Mouse (Mus musculus) megakaryocyte, embryonic 14.5 days (primary cell): ENCODE results near the gene St6galnac3. TPM values are rescaled to one million over a fixed set of nuclear protein-coding genes. Genes with fewer than 3 reads are reported as not detected.

ENCODE experiments used
- H3K27me3 ChIP-seq: replicated peaks from 2 replicates; pipeline ENCODE3; 2012; ENCODE audit warnings: inconsistent platforms
- H3K36me3 ChIP-seq: replicated peaks from 2 replicates; pipeline ENCODE3; 2012; ENCODE audit warnings: low read length, inconsistent platforms, mixed read lengths
- H3K4me1 ChIP-seq: 2 replicates; pipeline ENCODE4 v1.6.1; 2012; ENCODE audit warnings: inconsistent platforms
- H3K4me3 ChIP-seq: replicated peaks from 2 replicates; pipeline ENCODE3; 2012; ENCODE audit warnings: moderate library complexity, mild to moderate bottlenecking, inconsistent platforms
- H3K9me3 ChIP-seq: 2 replicates; pipeline ENCODE4 v1.6.1; 2012; ENCODE audit warnings: inconsistent platforms
- FLI1 ChIP-seq: IDR thresholded peaks from 2 replicates; pipeline ENCODE4 v1.6.1; 2012; ENCODE audit warnings: low read length, inconsistent platforms, mixed read lengths
- GATA1 ChIP-seq: IDR thresholded peaks from 3 replicates; pipeline ENCODE4 v1.6.1; 2012; ENCODE audit warnings: mixed read lengths, low read length, inconsistent platforms, borderline replicate concordance
- polyA plus RNA-seq: library from polyadenylated mRNA; stranded (reverse); fragments of >175 nt; gene quantifications from 2 replicates; pipeline ENCODE4 v1.2.3, GENCODE M21; 2012; ENCODE audit warnings: low replicate concordance; ENCODE audit not compliant: insufficient read depth

Gene St6galnac3
- polyA plus RNA-seq, 1 experiment: 0.04 TPM

DNA sequence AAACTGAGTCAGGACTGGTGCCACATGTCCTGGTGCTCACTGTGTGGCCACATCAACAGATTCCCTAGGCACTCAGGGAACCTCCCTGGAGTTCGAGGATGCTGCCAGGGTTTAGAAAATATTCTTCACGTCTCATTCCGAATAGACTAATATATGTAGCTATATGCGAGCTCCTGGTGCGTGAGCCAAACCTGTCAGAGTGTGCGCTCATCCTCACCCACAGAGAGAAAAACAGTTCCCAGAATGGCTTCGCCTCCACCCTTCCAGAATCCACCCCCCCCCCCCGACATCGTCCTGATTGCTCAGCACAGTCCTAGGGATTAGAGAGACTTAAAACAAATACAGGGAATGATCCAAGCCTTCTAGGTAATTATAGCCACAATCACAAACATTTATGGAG, 283.6 kb downstream of the St6galnac3 start:
- no peaks in the 10 kb centered on the region for H3K27me3 ChIP-seq
- no peak overlapping the region for H3K4me3 ChIP-seq
- no peaks in the 10 kb centered on the region for H3K4me1 ChIP-seq
- peaks cover 19% of the 10 kb centered on the region for H3K9me3 ChIP-seq
- H3K36me3 ChIP-seq: no peaks in the 10 kb centered on the region
- no peak for TF ChIP-seq FLI1
- TF ChIP-seq GATA1: no peak

DNA sequence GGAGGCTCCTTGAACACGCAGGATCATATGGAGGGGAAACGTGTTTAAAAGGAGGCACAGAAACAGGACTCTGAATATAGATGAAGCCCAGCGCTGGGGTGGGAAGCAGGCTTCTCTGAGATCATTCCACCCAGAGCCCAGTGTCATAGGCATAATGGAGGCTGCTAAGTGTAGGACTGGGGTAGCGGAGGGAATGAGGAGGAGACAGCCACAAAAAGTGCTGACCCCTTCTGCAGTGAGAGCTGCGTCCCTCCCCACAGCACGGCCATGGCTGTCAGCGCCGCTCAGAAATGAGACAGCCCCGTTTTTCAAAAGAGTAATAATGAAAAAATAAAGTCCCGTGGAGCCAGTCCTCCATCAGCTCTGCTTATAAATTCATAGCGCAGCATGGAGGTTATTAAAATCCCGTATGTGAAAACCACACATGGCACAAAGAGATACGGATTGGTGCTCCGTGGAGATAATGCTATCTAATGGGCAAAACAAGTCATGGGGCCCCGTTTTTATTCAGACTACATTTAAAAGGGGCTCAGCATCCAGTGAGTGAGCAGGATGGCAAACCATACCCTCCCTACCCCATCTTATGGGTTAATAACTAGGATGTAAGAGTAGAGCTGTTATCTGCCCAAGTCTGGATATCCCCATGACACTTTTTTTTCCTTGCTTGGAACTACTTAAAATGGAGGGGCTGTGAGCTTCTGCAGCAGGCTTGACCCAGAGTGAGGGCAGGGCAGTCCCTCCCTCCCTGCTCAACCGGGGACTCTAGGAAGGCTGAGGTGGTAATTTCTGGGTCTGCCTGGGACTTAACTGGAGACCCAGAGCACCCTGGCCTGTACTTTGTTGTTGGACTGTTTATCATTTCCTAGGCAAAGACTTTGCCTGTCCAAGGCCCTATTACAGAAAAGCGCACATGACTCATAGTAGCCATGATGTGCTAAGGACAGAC, 288.6 kb downstream of the St6galnac3 start:
- H3K36me3 ChIP-seq: no peaks in the 10 kb centered on the region
- peaks cover 4% of the 10 kb centered on the region for H3K9me3 ChIP-seq
- H3K4me1 ChIP-seq: no peaks in the 10 kb centered on the region
- TF ChIP-seq FLI1: no peak
- TF ChIP-seq GATA1: no peak
- no peak overlapping the region for H3K4me3 ChIP-seq
- H3K27me3 ChIP-seq: no peaks in the 10 kb centered on the region

DNA sequence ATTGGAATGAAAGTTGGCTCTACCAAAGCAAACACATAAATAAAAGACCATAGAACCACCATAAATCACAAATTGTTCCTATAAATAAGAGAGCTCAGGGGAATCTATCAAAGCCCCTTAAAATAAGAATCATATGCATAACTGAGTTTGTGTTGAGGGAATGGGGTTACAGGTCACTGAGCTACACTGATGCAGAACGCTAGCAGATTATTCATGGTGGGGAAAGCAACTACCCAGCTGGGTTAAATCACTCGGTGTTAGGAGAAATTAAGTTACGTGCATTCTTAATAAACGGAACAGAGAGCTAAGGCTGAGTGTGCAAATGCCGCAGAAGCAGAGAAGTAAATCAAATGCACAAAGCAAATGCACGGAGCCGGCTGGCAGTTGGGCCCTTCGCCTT, 292.0 kb downstream of the St6galnac3 start:
- TF ChIP-seq GATA1 (no peak), FLI1 (no peak)
- H3K9me3 ChIP-seq: no peaks in the 10 kb centered on the region
- H3K4me1 ChIP-seq: no peaks in the 10 kb centered on the region
- H3K4me3 ChIP-seq: no peak overlapping the region
- no peaks in the 10 kb centered on the region for H3K36me3 ChIP-seq
- H3K27me3 ChIP-seq: no peaks in the 10 kb centered on the region

DNA sequence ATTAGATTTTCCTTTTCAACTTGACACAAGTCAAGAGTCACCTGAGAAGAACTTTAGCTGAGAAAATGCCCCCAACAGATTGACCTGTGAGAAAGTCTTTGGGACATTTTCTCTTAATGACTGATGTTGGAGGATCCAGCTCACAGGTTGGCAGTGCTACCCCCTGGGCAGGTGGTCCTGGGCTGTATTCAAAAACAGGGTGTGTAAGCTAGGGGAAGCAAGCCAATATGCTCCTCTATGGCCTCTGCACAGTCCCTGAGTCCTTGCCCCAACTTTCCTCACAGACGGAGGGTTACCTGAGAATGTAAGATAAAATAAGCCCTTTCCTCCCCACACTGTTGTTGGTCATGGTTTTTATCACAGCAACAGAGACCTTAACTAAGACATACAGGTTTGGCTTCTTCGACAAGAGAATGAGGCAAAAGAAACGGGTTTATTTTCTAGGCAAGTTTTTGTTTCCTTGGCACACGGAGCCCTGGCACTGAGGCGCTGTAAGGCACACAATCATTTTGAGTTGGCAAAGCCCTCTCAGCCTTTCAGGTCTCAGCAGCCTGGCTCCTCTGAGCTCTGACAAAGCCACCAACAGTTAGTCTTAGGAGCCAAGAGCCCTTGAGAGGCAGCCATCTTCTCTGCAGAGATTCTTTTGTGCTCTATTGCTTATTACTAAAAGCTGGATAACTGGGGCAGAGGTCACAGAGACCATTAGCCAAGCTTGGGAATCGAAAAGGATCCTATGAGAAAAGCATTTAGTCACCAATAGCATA, 292.7 kb downstream of the St6galnac3 start:
- Histone ChIP-seq H3K27me3 (no peaks in the 10 kb centered on the region), H3K36me3 (no peaks in the 10 kb centered on the region), H3K4me1 (no peaks in the 10 kb centered on the region), H3K9me3 (no peaks in the 10 kb centered on the region), H3K4me3 (no peak overlapping the region)
- no peak for TF ChIP-seq FLI1
- TF ChIP-seq GATA1: no peak

DNA sequence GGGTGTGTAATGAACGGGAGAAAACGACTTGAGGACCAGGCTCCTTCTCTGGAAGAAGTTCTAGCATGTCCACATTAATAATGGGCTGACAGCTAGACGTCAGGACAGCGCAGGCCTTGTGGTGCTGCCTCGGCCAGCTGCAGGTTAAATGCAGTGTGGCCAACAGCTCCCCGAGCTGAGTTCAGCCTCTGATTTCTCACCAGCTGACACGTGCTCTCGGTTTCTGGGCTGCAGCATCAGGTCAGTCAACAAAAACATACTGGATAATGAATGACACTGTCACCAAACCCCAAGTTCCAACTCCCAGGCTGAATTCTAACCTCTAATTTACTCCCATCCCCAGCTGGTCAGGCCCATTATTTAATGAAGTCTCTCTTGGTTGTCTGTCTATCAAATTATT, 295.1 kb downstream of the St6galnac3 start:
- no peaks in the 10 kb centered on the region for H3K27me3 ChIP-seq
- H3K9me3 ChIP-seq: no peaks in the 10 kb centered on the region
- no peaks in the 10 kb centered on the region for H3K4me1 ChIP-seq
- no peak for TF ChIP-seq FLI1
- no peak overlapping the region for H3K4me3 ChIP-seq
- H3K36me3 ChIP-seq: no peaks in the 10 kb centered on the region

DNA sequence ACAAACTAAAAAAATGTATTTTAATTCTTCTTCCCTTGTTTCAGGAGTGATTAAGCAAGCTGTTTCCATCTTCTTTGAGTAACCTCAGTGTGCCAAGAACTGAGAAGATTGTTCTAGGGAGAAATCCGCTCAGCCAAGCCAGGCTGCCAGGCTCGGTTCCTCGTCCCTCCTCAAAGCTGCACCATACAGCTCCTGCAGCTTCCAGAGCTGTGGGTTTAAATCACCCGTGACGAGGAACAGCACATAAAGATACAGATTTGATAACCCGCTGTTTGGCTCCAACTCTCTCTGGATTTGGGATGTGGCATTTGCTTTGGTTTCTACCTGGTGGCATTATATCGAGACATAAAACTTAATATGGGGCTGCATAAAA, 303.1 kb downstream of the St6galnac3 start:
- TF ChIP-seq FLI1: no peak
- Histone ChIP-seq H3K9me3 (no peaks in the 10 kb centered on the region), H3K27me3 (no peaks in the 10 kb centered on the region), H3K4me3 (no peak overlapping the region), H3K36me3 (no peaks in the 10 kb centered on the region), H3K4me1 (peaks cover 14% of the 10 kb centered on the region)

DNA sequence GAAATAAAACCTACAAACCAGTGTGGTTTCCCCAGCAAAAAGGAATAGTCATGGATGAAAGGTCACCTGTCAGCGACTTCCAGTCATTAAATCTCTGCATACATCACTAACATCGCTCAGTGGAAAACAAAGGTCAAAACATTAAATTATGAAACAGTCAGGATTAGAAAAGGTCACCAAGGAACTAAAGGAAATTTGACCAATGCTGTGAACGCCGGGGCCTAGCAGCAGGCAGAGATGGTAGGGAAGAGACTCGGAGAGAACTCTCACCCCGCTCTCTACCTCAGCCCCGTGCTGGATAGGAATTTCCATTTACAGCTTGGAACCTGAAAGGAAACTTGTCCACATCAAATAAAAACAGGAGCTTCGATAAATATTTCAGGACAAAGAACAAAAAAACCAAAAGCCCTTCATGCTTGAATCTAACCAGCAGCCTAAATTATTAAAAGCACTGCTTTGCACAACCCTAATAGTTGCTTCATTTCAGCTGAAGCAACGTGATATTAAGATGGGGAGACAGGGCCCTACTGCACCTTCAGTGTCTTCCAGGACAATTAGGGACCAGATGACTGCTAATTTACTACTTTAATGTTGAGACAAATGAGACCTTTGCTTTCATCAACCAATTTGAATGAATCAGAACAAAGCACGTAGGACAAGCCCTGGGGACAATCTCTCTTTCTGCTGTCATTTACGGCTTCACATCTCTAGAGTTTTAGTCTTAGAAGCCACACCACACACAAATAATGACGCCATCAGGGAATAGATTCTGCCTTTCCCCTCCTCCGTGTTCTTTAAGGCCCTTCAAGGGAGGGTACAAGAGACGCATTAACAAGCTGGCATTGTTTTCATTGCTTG, 303.7 kb downstream of the St6galnac3 start:
- no peaks in the 10 kb centered on the region for H3K9me3 ChIP-seq
- H3K4me1 ChIP-seq: peaks cover 14% of the 10 kb centered on the region
- no peak for TF ChIP-seq FLI1
- TF ChIP-seq GATA1: no peak
- no peak overlapping the region for H3K4me3 ChIP-seq
- H3K27me3 ChIP-seq: no peaks in the 10 kb centered on the region
- no peaks in the 10 kb centered on the region for H3K36me3 ChIP-seq

DNA sequence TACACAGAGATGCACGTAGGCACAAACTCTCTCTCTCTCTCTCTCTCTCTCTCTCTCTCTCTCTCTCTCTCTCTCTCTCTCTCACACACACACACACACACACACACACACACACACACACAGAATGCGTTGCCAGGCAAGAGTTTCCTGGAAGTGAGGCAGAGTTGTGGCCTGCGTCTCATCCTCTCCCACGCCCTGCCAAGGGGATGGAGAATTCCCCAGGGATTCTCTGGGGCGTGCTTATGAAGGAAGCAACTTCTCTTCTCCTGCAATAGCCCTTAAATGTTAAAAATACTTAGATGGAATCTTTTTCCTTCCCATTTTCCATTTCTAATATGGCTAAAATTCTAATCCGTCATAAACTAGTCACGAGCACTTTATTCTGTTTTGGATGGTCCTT, 305.6 kb downstream of the St6galnac3 start:
- Histone ChIP-seq H3K4me3 (no peak overlapping the region), H3K27me3 (no peaks in the 10 kb centered on the region), H3K36me3 (no peaks in the 10 kb centered on the region), H3K4me1 (peaks cover 14% of the 10 kb centered on the region), H3K9me3 (no peaks in the 10 kb centered on the region)
- TF ChIP-seq GATA1 (no peak), FLI1 (no peak)

DNA sequence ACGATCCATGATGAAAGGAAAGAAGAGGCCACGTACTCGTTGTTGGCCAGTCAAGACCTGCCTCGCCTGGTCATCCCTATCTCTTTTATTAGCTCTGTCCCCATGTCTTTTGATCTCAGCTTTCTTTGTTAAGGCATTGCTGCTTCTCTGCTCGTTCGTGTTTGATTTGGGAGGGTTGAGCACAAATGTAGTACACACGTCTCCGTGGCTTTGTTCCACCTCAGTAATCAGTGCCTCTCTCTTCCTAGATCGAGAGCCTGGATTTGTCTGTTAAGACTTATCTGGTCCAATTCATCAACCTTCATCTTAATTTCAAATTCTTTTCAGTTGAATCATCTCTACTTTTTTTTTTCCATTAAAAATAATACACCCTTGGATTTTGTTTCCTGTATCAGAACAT, 308.0 kb downstream of the St6galnac3 start:
- peaks cover 11% of the 10 kb centered on the region for H3K4me1 ChIP-seq
- no peaks in the 10 kb centered on the region for H3K36me3 ChIP-seq
- H3K4me3 ChIP-seq: no peak overlapping the region
- no peaks in the 10 kb centered on the region for H3K9me3 ChIP-seq
- H3K27me3 ChIP-seq: no peaks in the 10 kb centered on the region
- no peak for TF ChIP-seq GATA1
- TF ChIP-seq FLI1: no peak
